8 mouse cellular contexts compared by ENCODE assay signal in genomic region chr19:29708003-29708402, GRCm38 (mm10). TPM values are rescaled to one million over a fixed set of nuclear protein-coding genes. Genes with fewer than 3 reads are reported as not detected.
A peak's percentile ranks its signal among the peaks of the same experiment; 100 is the strongest.
DNase-seq lines count a peak whose midpoint lies in the region; ATAC-seq and TF ChIP-seq lines count a peak whose summit lies in the region.

No protein-coding gene starts in this region.

- no peaks in the 10 kb centered on the region for H3K36me3 ChIP-seq in embryonic facial prominence, embryonic 12.5 days
- H3K36me3 ChIP-seq in embryonic facial prominence, embryonic 10.5 days (replicated peaks): no peaks in the 10 kb centered on the region
- no peaks in the 10 kb centered on the region for H3K36me3 ChIP-seq in liver, postnatal 0 days (replicated peaks; ENCODE audit: insufficient read depth, low read length)
- H3K36me3 ChIP-seq in thymus, adult 2 months (ENCODE audit: control insufficient read depth, insufficient read depth, low read length): no peaks in the 10 kb centered on the region
- no peaks in the 10 kb centered on the region for H3K36me3 ChIP-seq in midbrain, embryonic 14.5 days (ENCODE audit: control insufficient read depth, insufficient read depth, low read length)

- no peaks in the 10 kb centered on the region for H3K9me3 ChIP-seq in embryonic facial prominence, embryonic 12.5 days
- H3K9me3 ChIP-seq in embryonic facial prominence, embryonic 10.5 days: no peaks in the 10 kb centered on the region
- H3K9me3 ChIP-seq in liver, postnatal 0 days (ENCODE audit: low read length): no peaks in the 10 kb centered on the region
- no peaks in the 10 kb centered on the region for H3K9me3 ChIP-seq in midbrain, embryonic 14.5 days (ENCODE audit: control insufficient read depth, low read length)

- H3K4me1 ChIP-seq in embryonic facial prominence, embryonic 12.5 days: no peaks in the 10 kb centered on the region
- peaks cover 8% of the 10 kb centered on the region for H3K4me1 ChIP-seq in embryonic facial prominence, embryonic 10.5 days
- no peaks in the 10 kb centered on the region for H3K4me1 ChIP-seq in liver, postnatal 0 days (ENCODE audit: insufficient read depth)
- H3K4me1 ChIP-seq in thymus, adult 2 months (replicated peaks; ENCODE audit: control insufficient read depth, insufficient read depth, low read length): peaks cover 2% of the 10 kb centered on the region; the same call in 1 of the 2 replicates
- no peaks in the 10 kb centered on the region for H3K4me1 ChIP-seq in midbrain, embryonic 14.5 days (ENCODE audit: control insufficient read depth, insufficient read depth, low read length)

- no peak for TF ChIP-seq CTCF in liver, postnatal 0 days (IDR thresholded peaks at IDR 0.05; ENCODE audit: low read depth)
- TF ChIP-seq CTCF in thymus, adult 2 months (IDR thresholded peaks at IDR 0.05; ENCODE audit: borderline replicate concordance, control insufficient read depth, extremely low read depth, insufficient read depth, low read length, poor library complexity): no peak

- H3K27ac ChIP-seq in embryonic facial prominence, embryonic 12.5 days: no peak overlapping the region
- no peak overlapping the region for H3K27ac ChIP-seq in embryonic facial prominence, embryonic 10.5 days (replicated peaks)
- no peak overlapping the region for H3K27ac ChIP-seq in liver, postnatal 0 days (ENCODE audit: low read depth)
- H3K27ac ChIP-seq in thymus, adult 2 months (ENCODE audit: control insufficient read depth, insufficient read depth, low read length): no peak overlapping the region
- no peak overlapping the region for H3K27ac ChIP-seq in midbrain, embryonic 14.5 days (replicated peaks; ENCODE audit: low read depth, low read length)

- H3K9ac ChIP-seq in embryonic facial prominence, embryonic 12.5 days: no peak overlapping the region
- H3K9ac ChIP-seq in liver, postnatal 0 days (replicated peaks): no peak overlapping the region
- H3K9ac ChIP-seq in midbrain, embryonic 14.5 days (replicated peaks; ENCODE audit: low read length): no peak overlapping the region

- no peak for DNase-seq in embryonic facial prominence, embryonic 10.5 days (ENCODE audit: low spot score)
- peak; percentile 5 to 23 for DNase-seq in spleen, postnatal 36 days (ENCODE audit: low spot score in 2 of 2)
- no peak for DNase-seq in spleen, postnatal 4 days (ENCODE audit: low spot score in 2 of 2)
- DNase-seq in liver, postnatal 0 days: no peak
- peak; percentile 26 for DNase-seq in thymus, adult 2 months
- DNase-seq in gastrocnemius, postnatal 36 days: no peak
- DNase-seq in midbrain, embryonic 14.5 days: no peak

- no peaks in the 10 kb centered on the region for H3K27me3 ChIP-seq in embryonic facial prominence, embryonic 12.5 days
- H3K27me3 ChIP-seq in embryonic facial prominence, embryonic 10.5 days (replicated peaks; ENCODE audit: low read depth, poor library complexity, severe bottlenecking): no peaks in the 10 kb centered on the region
- no peaks in the 10 kb centered on the region for H3K27me3 ChIP-seq in liver, postnatal 0 days (ENCODE audit: insufficient read depth, low read length)
- H3K27me3 ChIP-seq in thymus, adult 2 months (ENCODE audit: control insufficient read depth, insufficient read depth, low read length): no peaks in the 10 kb centered on the region
- H3K27me3 ChIP-seq in midbrain, embryonic 14.5 days (ENCODE audit: control insufficient read depth, insufficient read depth, low read length): no peaks in the 10 kb centered on the region

- TF ChIP-seq EP300 in liver, postnatal 0 days (IDR thresholded peaks at IDR 0.05; ENCODE audit: low read depth): no peak

- ATAC-seq in embryonic facial prominence, embryonic 12.5 days (ENCODE audit: insufficient number of reproducible peaks, insufficient read depth, low FRiP score, low TSS enrichment): no peak
- no peak for ATAC-seq in liver, postnatal 0 days
- no peak for ATAC-seq in midbrain, embryonic 14.5 days (ENCODE audit: low FRiP score, low TSS enrichment)

- TF ChIP-seq POLR2A in thymus, adult 2 months (IDR thresholded peaks at IDR 0.05; ENCODE audit: control insufficient read depth, extremely low read depth, insufficient read depth, low read length, poor library complexity): no peak

- intact Hi-C loops in gastrocnemius, postnatal 36 days (cut with DNase I): no loop called here

- H3K4me3 ChIP-seq in embryonic facial prominence, embryonic 12.5 days: no peak overlapping the region
- H3K4me3 ChIP-seq in embryonic facial prominence, embryonic 10.5 days: no peak overlapping the region
- H3K4me3 ChIP-seq in liver, postnatal 0 days (ENCODE audit: low read depth, low read length): peak overlapping the region; percentile 28
- peak overlapping the region; percentile 31 for H3K4me3 ChIP-seq in thymus, adult 2 months (ENCODE audit: control insufficient read depth, insufficient read depth, low read length)
- H3K4me3 ChIP-seq in midbrain, embryonic 14.5 days (replicated peaks; ENCODE audit: low read depth, low read length): no peak overlapping the region

- 0 out of 2 replicates have a peak overlapping the region, but pooled peaks have one; percentile 12 for H3K4me2 ChIP-seq in embryonic facial prominence, embryonic 12.5 days (replicated peaks)
- H3K4me2 ChIP-seq in liver, postnatal 0 days (ENCODE audit: low read depth, low read length): peak overlapping the region; percentile 60
- no peak overlapping the region for H3K4me2 ChIP-seq in midbrain, embryonic 14.5 days (ENCODE audit: low read length)

- 67% methylated on average over 14 of the region's 14 CpGs for WGBS in embryonic facial prominence, embryonic 12.5 days
- WGBS in embryonic facial prominence, embryonic 10.5 days: 67% methylated on average over 14 of the region's 14 CpGs
- WGBS in liver, postnatal 0 days (ENCODE audit: insufficient replicate concordance): 38% methylated on average over 14 of the region's 14 CpGs
- WGBS in thymus, adult 2 months: 32% methylated on average over 14 of the region's 14 CpGs
- WGBS in midbrain, embryonic 14.5 days: 68% methylated on average over 14 of the region's 14 CpGs

RNA-seq across cellular contexts. Expression of gene Mlana, which starts 10.4 kb away (rescaled TPM):
- polyA plus RNA-seq in embryonic facial prominence, embryonic 12.5 days (2016; fragmentation: Nextera tagmentation; extraction: Ambion mirVana): 1.4 and 2.6 TPM in 2 replicates
- polyA plus RNA-seq in embryonic facial prominence, embryonic 10.5 days (2016; fragmentation: Nextera tagmentation; extraction: Ambion mirVana): 0.21 and 0.50 TPM in 2 replicates
- polyA plus RNA-seq in liver, postnatal 0 days (2015; fragmentation: Nextera tagmentation; extraction: Ambion mirVana): not detected in 2 replicates
- polyA plus RNA-seq in thymus, adult 2 months (2012; rRNA removed): 0.27 TPM in 1 of 2 replicates, not detected in the other
- under 1 TPM in 1 of 2 experiments, not detected in 1; 0.31 TPM for total RNA-seq in gastrocnemius, postnatal 36 days (2021)
- polyA plus RNA-seq in midbrain, embryonic 14.5 days (2014; fragmentation: Nextera tagmentation; extraction: Ambion mirVana): not detected in 2 replicates

RNA-seq across cellular contexts. Expression of gene Ermp1, which starts 59.8 kb away (rescaled TPM):
- 23.5 and 23.9 TPM in 2 replicates for polyA plus RNA-seq in embryonic facial prominence, embryonic 12.5 days (2016; fragmentation: Nextera tagmentation; extraction: Ambion mirVana)
- 16.9 and 17.7 TPM in 2 replicates for polyA plus RNA-seq in embryonic facial prominence, embryonic 10.5 days (2016; fragmentation: Nextera tagmentation; extraction: Ambion mirVana)
- polyA plus RNA-seq in liver, postnatal 0 days (2015; fragmentation: Nextera tagmentation; extraction: Ambion mirVana): 4.1 and 4.3 TPM in 2 replicates
- polyA plus RNA-seq in thymus, adult 2 months (2012; rRNA removed): 18.1 and 20.0 TPM in 2 replicates
- total RNA-seq in gastrocnemius, postnatal 36 days (2021): 1 to 10 TPM; 6.4 to 6.6 TPM
- 6.2 and 7.0 TPM in 2 replicates for polyA plus RNA-seq in midbrain, embryonic 14.5 days (2014; fragmentation: Nextera tagmentation; extraction: Ambion mirVana)

Comparison
In these comparisons a context has a peak if more than half of its experiments do, and no peak if none do; other contexts are left out.
1. DNase-seq: peak in spleen, postnatal 36 days (2 of 2) and thymus, adult 2 months (single experiment); none in embryonic facial prominence, embryonic 10.5 days (single experiment), spleen, postnatal 4 days (0 of 2), liver, postnatal 0 days (single experiment), gastrocnemius, postnatal 36 days (0 of 2) and midbrain, embryonic 14.5 days (single experiment).
2. H3K4me3 ChIP-seq: peak in liver, postnatal 0 days (single experiment) and thymus, adult 2 months (single experiment); none in embryonic facial prominence, embryonic 12.5 days (single experiment), embryonic facial prominence, embryonic 10.5 days (single experiment) and midbrain, embryonic 14.5 days (single experiment).